Mouse (Mus musculus): ENCODE data around the gene Kpna3. TPM values are rescaled to one million over a fixed set of nuclear protein-coding genes. Genes with fewer than 3 reads are reported as not detected.
"Not testable (repeated sequence)": the region's sequence is repeated elsewhere in the genome, so short reads cannot be mapped to it uniquely, and the experiment has no call there.

Kpna3 gene
- 10 to 100 TPM; 88.4 to 97.8 TPM for total RNA-seq (2021)

- intact Hi-C loops (cut with DNase I): no loop called here
- peak; percentile 99 for DNase-seq
These were observed at the start of gene Kpna3 for GRCm38 (mm10) chr14:61439661-61440559. TSS of gene Kpna3 (minus strand) at chr14:61439874.

GRCm38 (mm10) chr14:61460365-61460764, 20.7 kb upstream of the Kpna3 start:
- intact Hi-C loops (cut with DNase I): no loop called here
- DNase-seq: no peak

GRCm38 (mm10) chr14:61457468-61457867, 17.8 kb upstream of the Kpna3 start:
- intact Hi-C loops (cut with DNase I): no loop called here

GRCm38 (mm10) chr14:61455571-61455970, 15.9 kb upstream of the Kpna3 start:
- DNase-seq: no peak
- intact Hi-C loops (cut with DNase I): no loop called here

More at GRCm38 (mm10) chr14:61457468-61457867, 17.8 kb upstream of the Kpna3 start:
- no peak for DNase-seq

- no peak for DNase-seq
- intact Hi-C loops (cut with DNase I): no loop called here
These were observed 13.4 kb upstream of the Kpna3 start for GRCm38 (mm10) chr14:61453032-61453431.

GRCm38 (mm10) chr14:61452481-61452880, 12.8 kb upstream of the Kpna3 start:
- intact Hi-C loops (cut with DNase I): no loop called here
- DNase-seq: no peak

GRCm38 (mm10) chr14:61447775-61448174, 8.1 kb upstream of the Kpna3 start:
- intact Hi-C loops (cut with DNase I): no loop called here
- DNase-seq: no peak

- no peak for DNase-seq
These were observed 473 bp downstream of the Kpna3 start for GRCm38 (mm10) chr14:61439141-61439660.

GRCm38 (mm10) chr14:61438171-61438945, 1.3 kb downstream of the Kpna3 start:
- no peak for DNase-seq
- intact Hi-C loops (cut with DNase I): no loop called here

More at GRCm38 (mm10) chr14:61439141-61439660, 473 bp downstream of the Kpna3 start:
- intact Hi-C loops (cut with DNase I): no loop called here

GRCm38 (mm10) chr14:61436866-61437265, 2.8 kb downstream of the Kpna3 start:
- intact Hi-C loops (cut with DNase I): no loop called here
- DNase-seq: no peak

- intact Hi-C loops (cut with DNase I): no loop called here
- DNase-seq: no peak
These were observed 11.4 kb downstream of the Kpna3 start for GRCm38 (mm10) chr14:61428126-61428787.

- DNase-seq; intact Hi-C loops (cut with DNase I): not testable (repeated sequence)
These were observed 12.6 kb downstream of the Kpna3 start for GRCm38 (mm10) chr14:61427095-61427494.

GRCm38 (mm10) chr14:61425080-61425665, 14.5 kb downstream of the Kpna3 start:
- no peak for DNase-seq
- intact Hi-C loops (cut with DNase I): no loop called here

GRCm38 (mm10) chr14:61415719-61416118, 24.0 kb downstream of the Kpna3 start:
- no peak for DNase-seq
- intact Hi-C loops (cut with DNase I): loop anchor here (1.0 kb wide), 1 partner anchor 17 kb away; no protein-coding TSS in a partner anchor

GRCm38 (mm10) chr14:61415311-61415710, 24.4 kb downstream of the Kpna3 start:
- DNase-seq: no peak
- intact Hi-C loops (cut with DNase I): no loop called here

GRCm38 (mm10) chr14:61414808-61415207, 24.9 kb downstream of the Kpna3 start:
- DNase-seq: no peak
- intact Hi-C loops (cut with DNase I): no loop called here

- DNase-seq: no peak
- intact Hi-C loops (cut with DNase I): no loop called here
These were observed 25.5 kb downstream of the Kpna3 start for GRCm38 (mm10) chr14:61414199-61414598.

- DNase-seq: no peak
- intact Hi-C loops (cut with DNase I): no loop called here
These were observed 26.0 kb downstream of the Kpna3 start for GRCm38 (mm10) chr14:61413686-61414085.

GRCm38 (mm10) chr14:61410020-61410419, 29.7 kb downstream of the Kpna3 start:
- intact Hi-C loops (cut with DNase I): no loop called here

GRCm38 (mm10) chr14:61407055-61407454, 32.6 kb downstream of the Kpna3 start:
- intact Hi-C loops (cut with DNase I): no loop called here
- DNase-seq: no peak

More at GRCm38 (mm10) chr14:61410020-61410419, 29.7 kb downstream of the Kpna3 start:
- no peak for DNase-seq

All from left cerebral cortex, postnatal 4 days (tissue).